Mouse (Mus musculus) ES-E14 (cell line): ENCODE data around the gene Tnr.

Experiments used
- CHD2 ChIP-seq: IDR thresholded peaks from 2 replicates; pipeline ENCODE4 v1.6.1; 2014; ENCODE audit warnings: mild to moderate bottlenecking, low read depth, low read length, inconsistent platforms
- HCFC1 ChIP-seq: IDR thresholded peaks from 2 replicates; pipeline ENCODE4 v1.6.1; 2012; ENCODE audit warnings: low read length, inconsistent platforms, borderline replicate concordance; ENCODE audit not compliant: insufficient read depth
- MAFK ChIP-seq: IDR thresholded peaks from 2 replicates; pipeline ENCODE4 v1.6.1; 2014; ENCODE audit warnings: mild to moderate bottlenecking, low read depth, low read length, inconsistent platforms; ENCODE audit not compliant: insufficient read depth
- ZC3H11A ChIP-seq: IDR thresholded peaks from 2 replicates; pipeline ENCODE4 v1.6.1; 2012; ENCODE audit warnings: low read depth, mild to moderate bottlenecking, inconsistent platforms, low read length, borderline replicate concordance
- ZNF384 ChIP-seq: IDR thresholded peaks from 2 replicates; pipeline ENCODE4 v1.6.1; 2012; ENCODE audit warnings: low read depth, low read length, inconsistent platforms

DNA sequence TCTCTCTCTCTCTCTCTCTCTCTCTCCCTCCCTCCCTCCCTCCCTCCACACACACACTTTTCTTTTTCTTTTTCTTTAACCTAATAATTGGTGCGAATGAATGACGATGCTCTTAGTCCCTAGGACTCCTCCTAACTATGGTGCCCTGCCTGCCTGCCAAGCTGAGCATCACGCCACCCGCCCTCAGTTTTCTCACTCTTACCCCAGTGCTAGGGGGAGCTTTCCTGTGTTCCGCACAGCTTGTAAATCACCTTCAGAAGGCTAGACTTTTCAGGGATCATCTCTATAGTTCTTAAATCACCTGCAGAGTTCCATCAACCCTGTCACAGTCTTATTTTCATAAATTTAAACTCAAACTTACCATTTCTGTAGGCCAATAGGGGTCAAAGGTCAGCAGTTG lies 200.2 kb downstream of the Tnr start:
- TF ChIP-seq HCFC1 (no peak), CHD2 (no peak), MAFK (no peak), ZNF384 (no peak), ZC3H11A (no peak)
